Mouse (Mus musculus) cerebellum, adult 9-11 months (tissue): ENCODE data around the gene Smok2b.
"Not testable (repeated sequence)": the region's sequence is repeated elsewhere in the genome, so short reads cannot be mapped to it uniquely, and the experiment has no call there.

ENCODE experiments used
- DNase-seq: peaks from one replicate; pipeline ENCODE4 v3.0.0; 2022

Smok2b gene

GRCm38 (mm10) chr17:13229957-13230356 lies at the start of gene Smok2b:
Smok2b (plus strand) TSS chr17:13230257.
- DNase-seq: not testable (repeated sequence)

- DNase-seq: not testable (repeated sequence)
Measured at GRCm38 (mm10) chr17:13180491-13180890, 49.6 kb upstream of the Smok2b start.

- DNase-seq: not testable (repeated sequence)
Measured at GRCm38 (mm10) chr17:13182712-13183111, 47.3 kb upstream of the Smok2b start.

DNA sequence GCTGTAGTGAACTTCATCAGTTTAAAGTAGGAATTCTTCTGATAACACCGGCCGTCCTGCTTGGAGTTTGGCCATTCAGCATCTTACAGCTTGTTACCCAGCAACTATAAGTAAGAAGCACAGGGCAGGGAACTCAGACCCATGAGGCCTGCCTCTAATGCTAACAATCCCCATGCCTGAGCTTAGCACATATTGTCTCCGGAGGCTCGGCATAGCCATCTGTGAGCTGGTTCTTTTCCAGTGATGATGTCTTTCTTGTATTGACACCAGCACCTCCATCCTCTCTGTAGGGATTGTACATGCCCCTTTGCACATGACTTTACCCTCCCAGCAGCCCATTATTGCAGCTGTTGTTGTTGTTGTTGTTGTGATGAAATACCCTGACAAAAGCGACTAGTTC lies 45.5 kb upstream of the Smok2b start:
- DNase-seq: not testable (repeated sequence)

- not testable (repeated sequence) for DNase-seq
Measured at GRCm38 (mm10) chr17:13186541-13186940, 43.5 kb upstream of the Smok2b start.

- DNase-seq: not testable (repeated sequence)
Measured at GRCm38 (mm10) chr17:13187621-13188020, 42.4 kb upstream of the Smok2b start.

GRCm38 (mm10) chr17:13188846-13189245 lies 41.2 kb upstream of the Smok2b start:
- DNase-seq: not testable (repeated sequence)

DNA sequence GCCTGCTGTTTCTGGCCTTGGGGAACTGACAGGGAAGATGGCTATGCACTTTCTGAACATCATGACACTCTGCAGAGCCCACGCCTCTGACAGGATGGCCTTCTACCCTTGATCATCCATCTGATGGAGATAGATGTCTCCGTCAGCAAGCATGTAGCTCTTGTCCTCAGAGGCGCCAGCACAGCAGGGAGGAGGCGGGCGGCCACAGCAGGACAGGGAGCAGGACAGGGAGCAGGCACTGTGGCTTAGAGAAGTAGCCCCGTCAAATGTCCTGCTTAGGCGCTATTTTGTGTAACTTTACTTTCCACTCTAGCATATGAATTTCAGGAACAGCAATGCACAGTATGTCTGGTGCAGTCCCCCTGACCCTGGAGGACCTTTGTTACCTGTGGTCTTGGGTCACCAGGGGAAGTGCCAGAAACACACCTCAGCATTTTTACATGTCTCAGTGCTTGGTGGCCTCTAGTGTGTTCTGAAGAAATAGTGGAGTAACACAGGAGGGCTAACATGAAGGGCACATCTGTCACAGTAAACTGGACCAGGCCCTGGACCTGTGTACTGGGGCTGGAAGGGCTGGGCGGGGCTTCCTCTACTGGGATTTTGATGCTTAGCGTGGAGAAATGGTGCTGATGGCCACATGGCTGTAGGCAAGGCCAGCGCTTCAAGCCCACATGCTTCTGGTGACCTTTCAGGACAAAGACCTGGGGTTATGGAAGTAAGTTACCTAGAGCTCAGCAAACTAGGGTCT lies 39.0 kb upstream of the Smok2b start:
- DNase-seq: not testable (repeated sequence)

GRCm38 (mm10) chr17:13196486-13196885 lies 33.6 kb upstream of the Smok2b start:
- DNase-seq: peak; percentile 34

DNA sequence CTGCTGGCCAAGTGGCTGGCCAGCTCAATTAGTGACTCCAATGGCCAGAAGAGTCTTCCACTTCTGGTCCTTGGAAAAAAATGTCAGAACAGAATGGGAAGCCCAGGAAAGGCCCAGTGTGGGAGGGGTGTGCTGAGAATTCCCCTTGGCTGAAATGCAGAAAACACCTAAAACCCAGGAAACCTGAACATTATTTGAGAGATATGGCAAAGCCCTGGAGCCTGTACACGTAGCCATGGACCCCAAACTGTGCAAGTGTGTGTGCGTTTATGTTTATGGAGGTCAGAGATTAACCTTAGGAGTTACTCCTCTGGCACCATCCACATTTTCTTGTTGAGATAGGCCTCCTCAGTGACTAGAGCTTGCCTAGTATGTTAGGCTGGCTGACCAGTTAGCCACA lies 31.2 kb upstream of the Smok2b start:
- not testable (repeated sequence) for DNase-seq

DNA sequence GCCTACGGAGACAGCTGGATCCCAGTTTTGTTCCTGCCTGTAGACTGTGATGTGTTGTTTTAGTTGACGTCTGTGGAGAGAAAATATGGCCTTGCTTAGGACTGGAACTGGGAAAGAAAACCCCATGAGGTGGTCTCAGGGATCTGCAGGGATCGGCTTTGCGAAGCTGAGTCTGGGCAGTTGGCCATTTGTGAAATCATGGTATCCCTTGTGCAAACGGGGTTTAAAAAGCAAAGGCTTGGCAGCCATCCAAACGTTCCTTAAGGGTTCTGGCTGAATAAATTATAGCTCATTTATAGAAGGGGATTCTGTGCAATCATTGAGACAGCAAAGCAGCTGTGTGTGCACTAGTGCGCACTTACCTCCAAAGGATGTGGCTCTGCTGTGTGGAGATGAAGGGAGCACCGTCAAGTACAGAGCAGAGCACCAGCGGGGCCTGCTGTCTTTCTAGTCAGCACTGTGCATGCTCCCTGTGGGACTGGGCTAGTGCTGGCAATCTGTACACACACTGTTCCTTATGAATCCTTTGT lies 30.1 kb upstream of the Smok2b start:
- not testable (repeated sequence) for DNase-seq

GRCm38 (mm10) chr17:13201551-13201950 lies 28.5 kb upstream of the Smok2b start:
- not testable (repeated sequence) for DNase-seq

DNA sequence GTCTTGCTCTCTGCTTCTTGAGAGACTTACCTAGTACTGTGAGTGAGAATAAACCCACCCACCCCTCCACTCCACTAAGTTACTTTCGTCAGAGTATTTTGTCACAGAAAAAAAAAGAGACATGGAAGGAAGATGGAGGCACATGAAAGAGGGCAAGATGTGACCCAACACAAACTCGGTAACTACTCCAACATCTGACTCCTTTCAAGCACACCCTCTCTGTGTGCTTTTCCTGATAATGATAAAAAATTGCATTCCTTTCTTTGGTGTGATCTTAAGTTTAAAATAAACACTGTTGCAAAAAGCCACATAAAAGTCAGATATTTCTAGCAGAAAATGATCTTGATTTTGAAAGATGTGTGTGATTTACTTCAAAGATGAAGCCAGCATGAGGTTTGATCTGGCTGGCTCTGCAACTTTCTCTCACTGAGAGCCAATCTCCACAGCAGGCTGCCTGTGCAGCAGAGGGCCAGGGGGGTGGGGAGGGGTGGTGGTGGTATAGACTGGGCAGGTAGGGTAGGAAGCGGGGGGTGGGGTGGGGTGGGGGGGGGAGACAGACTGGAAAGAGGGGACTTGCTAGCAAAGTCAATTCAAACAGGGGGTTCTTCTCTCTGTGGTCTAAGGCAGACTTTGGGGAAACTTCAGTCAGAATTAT lies 27.5 kb upstream of the Smok2b start:
- not testable (repeated sequence) for DNase-seq

DNA sequence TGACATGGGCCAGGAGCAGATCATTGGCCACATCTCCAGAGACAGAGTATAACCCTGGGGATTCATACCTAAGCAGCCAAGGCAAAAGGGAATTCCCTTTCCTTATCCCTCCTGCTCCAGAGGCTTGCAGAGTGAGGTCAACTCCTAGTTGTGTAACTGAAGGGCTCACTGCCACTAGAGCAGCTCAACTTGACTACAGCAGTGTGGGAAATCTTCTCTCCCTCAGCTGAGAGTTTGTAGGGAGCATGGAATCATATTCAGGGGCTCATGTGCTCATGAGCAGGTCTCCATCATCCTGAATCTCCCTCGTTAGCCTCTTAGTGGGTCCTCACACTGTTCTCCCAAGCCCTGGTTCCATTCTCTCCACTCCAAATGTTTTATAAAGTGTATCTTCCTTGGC lies 24.8 kb upstream of the Smok2b start:
- not testable (repeated sequence) for DNase-seq

- DNase-seq: no peak
Measured at GRCm38 (mm10) chr17:13206491-13206890, 23.6 kb upstream of the Smok2b start.

DNA sequence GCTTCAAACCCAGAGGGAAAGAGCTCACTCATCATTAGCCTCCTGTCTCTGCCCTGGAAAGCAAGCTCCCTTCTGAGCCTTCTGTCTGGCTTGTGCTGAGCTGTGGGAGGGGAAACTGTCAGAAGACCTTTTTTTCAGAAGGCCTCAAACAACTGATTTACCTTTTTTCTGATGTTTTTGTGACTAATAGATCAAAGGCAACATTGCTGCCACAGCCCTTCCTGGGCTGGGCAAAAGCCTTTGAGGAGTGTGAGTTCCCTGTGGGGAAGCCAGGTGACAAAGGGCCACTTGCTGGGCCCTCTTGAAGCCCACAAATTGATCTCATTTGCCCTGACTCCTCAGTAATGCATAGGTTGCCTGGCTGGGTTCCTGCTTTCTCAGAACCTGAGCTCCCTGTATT lies 21.6 kb upstream of the Smok2b start:
- not testable (repeated sequence) for DNase-seq

DNA sequence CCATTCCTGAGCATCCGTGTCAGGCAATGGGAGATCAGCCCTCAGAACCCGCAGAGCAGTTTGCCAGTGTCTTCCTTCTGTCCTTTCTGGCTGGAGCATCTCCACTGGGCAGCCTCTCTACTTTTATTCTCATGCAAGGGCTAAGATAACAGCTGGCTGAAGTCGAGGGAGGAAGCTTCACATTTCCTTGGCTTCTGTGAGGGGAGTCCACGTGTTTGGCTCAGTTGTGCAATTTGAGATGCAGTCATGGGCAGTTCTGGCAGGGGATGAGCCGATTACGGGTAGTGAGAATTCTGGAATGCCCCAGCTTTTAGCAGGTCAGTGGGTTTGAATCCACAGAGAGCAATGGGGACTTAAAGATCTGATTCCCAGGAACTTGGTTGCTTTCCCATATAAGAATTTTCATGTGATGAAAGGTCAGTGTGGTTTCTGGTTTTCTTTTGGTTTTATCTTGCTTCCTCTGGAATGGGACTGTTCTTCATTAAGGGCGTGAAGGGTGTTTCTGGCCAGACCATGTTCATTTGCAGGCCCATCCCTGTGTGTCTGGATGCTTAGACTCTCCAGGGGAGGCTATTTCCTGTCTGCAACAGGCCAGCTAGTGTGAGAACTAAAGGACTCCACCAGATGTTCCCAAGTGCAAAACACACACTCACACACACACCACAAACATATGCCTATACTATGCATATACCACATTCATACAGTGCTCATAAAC lies 17.8 kb upstream of the Smok2b start:
- DNase-seq: no peak

DNA sequence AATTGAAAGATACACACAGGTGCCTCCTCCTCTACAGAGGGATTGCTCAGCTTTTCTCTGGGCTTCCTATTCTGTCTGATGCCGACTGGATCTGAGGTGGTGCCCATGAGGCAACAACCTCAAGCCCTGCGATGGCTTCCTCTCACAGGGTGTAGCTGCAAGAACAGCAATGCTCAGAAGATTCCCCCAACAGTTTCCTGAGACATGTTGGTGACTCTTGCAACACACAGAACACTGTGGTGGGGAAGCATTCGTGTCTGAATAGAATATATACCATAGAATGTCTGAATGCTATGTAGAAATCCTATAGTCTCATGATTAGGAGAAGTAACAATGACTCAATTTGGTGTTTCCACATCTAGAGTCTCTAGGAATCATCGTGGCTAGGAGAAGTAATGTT lies 15.9 kb upstream of the Smok2b start:
- DNase-seq: no peak

DNA sequence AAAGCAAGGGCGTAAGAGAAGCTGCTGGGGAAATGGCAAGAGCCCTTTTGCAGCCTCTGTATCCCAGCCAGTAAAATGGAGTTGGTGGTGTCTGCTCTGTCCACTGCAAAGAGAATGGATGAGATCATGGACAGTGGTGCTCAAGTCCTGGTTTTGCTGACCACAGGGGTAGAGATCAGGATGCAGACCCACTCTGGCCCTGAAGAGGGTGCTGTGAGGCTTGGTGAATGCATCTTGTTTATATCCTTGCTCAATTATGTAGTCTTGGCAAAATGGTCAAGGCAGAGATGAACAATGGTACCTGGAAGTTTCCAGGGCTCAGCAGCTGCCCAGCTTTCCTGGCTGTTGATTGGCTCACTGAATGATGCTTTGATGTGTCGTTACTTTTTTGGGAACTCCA lies 14.5 kb upstream of the Smok2b start:
- DNase-seq: no peak

DNA sequence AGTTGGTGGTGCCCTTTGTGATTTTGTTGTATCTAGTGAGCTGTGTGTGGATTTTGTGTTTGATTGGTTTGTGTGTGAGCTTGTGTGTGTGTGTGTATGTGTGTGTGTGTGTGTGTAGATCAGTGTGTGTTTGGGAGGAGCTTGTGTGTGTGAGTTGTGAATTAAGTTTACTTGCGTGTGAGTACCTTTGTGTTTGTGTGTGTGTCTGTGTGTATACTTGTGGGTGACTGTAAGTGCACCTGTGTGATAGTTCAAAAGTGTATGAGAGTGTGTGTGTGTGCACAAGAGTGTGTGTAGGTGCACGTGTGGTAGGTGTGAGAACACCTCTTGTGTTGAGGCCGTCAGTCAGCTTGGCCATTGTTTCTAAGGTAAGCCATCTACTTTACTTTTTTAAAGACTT lies 9.2 kb upstream of the Smok2b start, which contains the start of gene Smok2a:
Gene Smok2a (plus strand): TSS at position 301 of the 400 bp plus-strand sequence.
- no peak for DNase-seq

- not testable (repeated sequence) for DNase-seq
Measured at GRCm38 (mm10) chr17:13221921-13222320, 8.1 kb upstream of the Smok2b start.

DNA sequence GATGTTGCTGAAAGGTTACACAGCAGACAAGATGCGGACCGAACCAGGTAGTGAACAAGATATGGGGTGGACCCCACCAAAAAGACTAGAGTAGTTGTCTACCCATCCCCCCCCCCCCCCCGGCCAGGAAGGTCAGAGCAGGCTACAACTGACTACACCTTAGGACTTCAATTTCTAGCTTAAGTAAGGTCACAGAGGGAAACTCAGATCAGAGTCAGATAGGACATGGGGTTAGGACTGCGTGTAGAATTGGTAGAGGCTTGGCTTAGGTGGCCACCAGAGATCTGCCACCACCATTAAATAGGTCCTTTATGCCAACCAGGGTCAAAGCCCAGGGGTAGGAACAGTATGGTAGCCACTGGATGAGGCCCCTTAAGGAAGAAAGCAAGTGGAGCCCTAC lies 9.4 kb downstream of the Smok2b start:
- not testable (repeated sequence) for DNase-seq
